Mouse (Mus musculus) forebrain, embryonic 16.5 days (tissue): ENCODE results near the gene Tmem265. TPM values are rescaled to one million over a fixed set of nuclear protein-coding genes. Genes with fewer than 3 reads are reported as not detected.

Source experiments
- ATAC-seq: fragments of 200-750 bp; cut with Nextera tagmentation; 2 replicates; pipeline ENCODE4 v1.8.0; 2017; ENCODE audit warnings: mild to moderate bottlenecking, moderate library complexity
- H3K27ac ChIP-seq: fragments of 300-500 bp; sonication (generic); 2 replicates; pipeline ENCODE4 v1.5.1; 2014; ENCODE audit warnings: low read length, control low read depth
- H3K27me3 ChIP-seq: fragments of 300-500 bp; sonication (generic); replicated peaks from 2 replicates; pipeline ENCODE4 v1.6.1; 2014; ENCODE audit warnings: low read length; ENCODE audit not compliant: control insufficient read depth, insufficient read depth
- H3K36me3 ChIP-seq: fragments of 300-500 bp; sonication (generic); 2 replicates; pipeline ENCODE4 v1.6.1; 2014; ENCODE audit not compliant: control insufficient read depth, insufficient read depth
- H3K4me1 ChIP-seq: fragments of 300-500 bp; sonication (generic); replicated peaks from 2 replicates; pipeline ENCODE4 v1.6.1; 2014; ENCODE audit warnings: low read length; ENCODE audit not compliant: control insufficient read depth, insufficient read depth
- H3K4me2 ChIP-seq: fragments of 300-500 bp; sonication (generic); 2 replicates; pipeline ENCODE4 v1.6.1; 2014; ENCODE audit warnings: mild to moderate bottlenecking, low read length, control low read depth
- H3K4me3 ChIP-seq: fragments of 300-500 bp; sonication (generic); replicated peaks from 2 replicates; pipeline ENCODE4 v1.5.1; 2014; ENCODE audit warnings: mild to moderate bottlenecking, low read length, control low read depth
- H3K9ac ChIP-seq: fragments of 300-500 bp; sonication (generic); replicated peaks from 2 replicates; pipeline ENCODE4 v1.6.1; 2014; ENCODE audit warnings: low read depth, low read length, control low read depth
- H3K9me3 ChIP-seq: fragments of 300-500 bp; sonication (generic); 2 replicates; pipeline ENCODE4 v1.6.1; 2016; ENCODE audit warnings: low read length; ENCODE audit not compliant: control insufficient read depth
- WGBS: fragments of 180-500 bp; shearing (Covaris S2); extraction: QIAGEN DNeasy Blood & Tissue Kit; methylation state at CpG from one replicate; pipeline ENCODE4 v1.1.7; 2014; 5-methylcytosine and 5-hydroxymethylcytosine counted together
- polyA plus RNA-seq: library from polyadenylated mRNA; unstranded; fragments of >200 nt; fragmentation: Nextera tagmentation; extraction: Ambion mirVana; gene quantifications from 2 replicates; pipeline ENCODE4 v1.2.1, GENCODE M21; 2015

The Tmem265 gene
- polyA plus RNA-seq, 1 experiment from 2014 or later, result 6.2 TPM

DNA sequence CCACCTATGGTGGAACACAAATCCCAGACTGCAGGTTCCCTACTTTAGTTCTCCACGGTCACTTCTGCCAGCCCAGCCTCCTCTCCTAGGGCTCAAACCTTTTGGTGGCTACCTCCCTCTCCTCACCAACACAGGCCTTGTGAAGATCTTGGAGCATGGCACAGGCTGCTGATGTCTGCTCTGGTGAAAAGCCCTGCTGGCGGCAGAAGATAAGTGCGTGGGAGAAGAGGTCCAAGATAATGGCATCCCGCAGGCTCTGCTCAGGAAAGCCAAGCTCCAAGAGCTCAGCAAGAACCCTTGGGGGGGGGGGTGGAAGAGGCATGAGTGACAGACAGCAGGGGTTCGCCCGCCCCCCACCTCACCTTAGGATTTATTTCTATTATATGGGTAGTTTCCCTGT, 25.0 kb downstream of the Tmem265 start:
- H3K4me1 ChIP-seq, result peaks cover 19% of the 10 kb centered on the region
- peaks cover 13% of the 10 kb centered on the region for H3K36me3 ChIP-seq
- WGBS, result 95% methylated on average over 6 of the region's 6 CpGs
- H3K9me3 ChIP-seq, result no peaks in the 10 kb centered on the region
- H3K4me2 ChIP-seq, result no peak overlapping the region
- no peak overlapping the region for H3K27ac ChIP-seq
- ATAC-seq, result no peak
- no peaks in the 10 kb centered on the region for H3K27me3 ChIP-seq
- H3K9ac ChIP-seq, result no peak overlapping the region
- H3K4me3 ChIP-seq, result no peak overlapping the region

DNA sequence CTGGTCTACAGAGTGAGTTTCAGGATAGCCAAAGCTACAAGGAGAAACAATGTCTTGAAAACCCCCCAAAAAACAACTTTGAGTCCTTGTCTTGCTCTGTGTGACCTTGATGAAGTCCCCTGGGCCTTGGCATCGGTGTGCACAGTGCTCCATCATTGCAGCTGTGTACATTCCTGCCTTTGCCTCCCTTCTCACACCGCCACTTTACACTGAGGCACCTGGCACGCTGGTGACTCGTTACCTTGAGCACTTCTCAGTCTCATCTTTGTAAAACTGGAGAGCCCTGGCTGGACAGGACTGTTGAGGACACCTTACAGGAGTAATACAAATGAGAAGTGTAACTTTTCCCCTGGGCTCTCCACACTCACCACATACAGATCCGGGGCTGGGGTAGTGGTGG, 26.0 kb downstream of the Tmem265 start:
- H3K9ac ChIP-seq, result no peak overlapping the region
- no peak overlapping the region for H3K27ac ChIP-seq
- H3K4me2 ChIP-seq, result peak overlapping the region; percentile 95
- no peak overlapping the region; the same call in 1 of the 2 replicates for H3K4me3 ChIP-seq
- H3K4me1 ChIP-seq, result peaks cover 19% of the 10 kb centered on the region
- no peaks in the 10 kb centered on the region for H3K9me3 ChIP-seq
- no peak for ATAC-seq
- no peaks in the 10 kb centered on the region for H3K27me3 ChIP-seq
- 70% methylated on average over 5 of the region's 5 CpGs for WGBS
- peaks cover 19% of the 10 kb centered on the region for H3K36me3 ChIP-seq

DNA sequence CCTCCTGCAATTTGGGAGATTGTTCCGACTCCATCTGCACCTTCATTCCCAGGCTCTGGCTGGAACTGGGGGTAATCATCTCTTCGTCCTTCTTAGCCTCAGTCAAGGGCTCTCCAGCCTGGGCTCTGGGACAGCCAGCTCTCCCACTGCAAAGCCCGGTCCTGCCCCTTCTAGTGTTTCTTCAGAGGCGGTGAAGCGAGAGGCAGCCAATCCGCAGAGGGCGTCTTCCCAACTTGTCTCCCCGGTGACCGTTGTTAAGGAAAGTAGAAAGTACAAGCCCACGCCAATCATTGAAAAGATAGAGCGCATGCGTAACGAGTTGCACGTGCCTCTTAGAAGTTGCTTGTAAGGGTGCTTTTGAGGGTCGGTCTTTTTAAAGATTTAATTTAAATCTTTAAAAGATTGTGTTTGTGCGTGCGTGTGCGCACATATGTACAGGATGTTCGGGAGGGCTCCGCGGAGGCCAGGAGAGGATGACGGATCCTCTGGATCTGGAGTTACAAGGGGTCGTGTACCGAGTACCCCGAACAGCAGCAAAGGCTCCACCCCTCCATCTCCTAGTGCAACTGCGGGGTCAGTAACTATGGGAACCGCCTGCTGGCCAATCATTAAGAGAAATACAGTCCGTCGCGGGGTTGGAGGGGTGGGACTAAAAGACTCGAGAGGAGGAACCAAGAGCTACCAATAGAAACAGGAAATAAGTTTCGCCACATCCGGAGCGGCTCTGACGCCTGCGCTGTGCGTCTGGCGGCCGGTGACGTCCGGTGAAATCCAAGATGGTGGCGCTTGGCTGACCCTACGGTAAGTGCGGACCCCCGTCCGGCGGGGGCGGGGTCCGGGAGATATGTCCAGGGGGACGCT, 27.1 kb downstream of the Tmem265 start, which contains the start of the genes Ccdc189 and Rnf40:
Gene Ccdc189 (minus strand): TSS at position 585 of the 861 bp plus-strand sequence.
Gene Rnf40 (plus strand): TSS at position 757 of the 861 bp plus-strand sequence.
- WGBS, result under 1% methylated on average over 50 of the region's 50 CpGs

DNA sequence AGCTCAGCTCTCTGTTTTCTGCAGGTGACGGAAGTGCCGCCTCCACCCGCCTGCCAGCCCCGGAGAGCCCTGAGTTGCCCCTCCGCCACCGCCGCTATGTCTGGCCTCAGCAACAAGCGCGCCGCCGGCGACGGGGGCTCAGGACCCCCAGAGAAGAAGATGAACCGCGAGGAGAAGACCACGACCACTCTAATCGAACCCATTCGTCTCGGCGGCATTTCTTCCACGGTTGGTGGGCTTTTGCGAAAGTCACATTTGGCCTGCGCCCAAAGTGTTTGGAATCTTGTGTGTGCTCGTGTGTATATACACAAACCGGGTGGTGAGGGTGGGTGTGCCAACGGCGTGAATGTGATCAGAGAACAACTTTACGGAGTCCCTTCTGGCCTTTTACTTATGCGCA, 27.7 kb downstream of the Tmem265 start:
- peaks cover 26% of the 10 kb centered on the region for H3K36me3 ChIP-seq
- no peaks in the 10 kb centered on the region for H3K9me3 ChIP-seq
- H3K27ac ChIP-seq, result 0 out of 2 replicates have a peak overlapping the region, but pooled peaks have one; percentile 53
- peak overlapping the region; percentile 95 for H3K4me2 ChIP-seq
- no peak for ATAC-seq
- peak overlapping the region; percentile 82 for H3K4me3 ChIP-seq
- no peaks in the 10 kb centered on the region for H3K27me3 ChIP-seq
- WGBS, result 5% methylated on average over 29 of the region's 29 CpGs
- peaks cover 19% of the 10 kb centered on the region for H3K4me1 ChIP-seq
- peak overlapping the region; percentile 84 for H3K9ac ChIP-seq

More for the DNA sequence above, 27.1 kb downstream of the Tmem265 start, which contains the start of the genes Ccdc189 and Rnf40:
- H3K4me2 ChIP-seq, result peak within 1 kb of the TSS; percentile 95
- no peaks in the 10 kb centered on the region for H3K9me3 ChIP-seq
- no peaks in the 10 kb centered on the region for H3K27me3 ChIP-seq
- ATAC-seq, result peak; percentile 97
- peak within 1 kb of the TSS; percentile 82 for H3K4me3 ChIP-seq
- H3K27ac ChIP-seq, result peak within 1 kb of the TSS; percentile 79
- H3K36me3 ChIP-seq, result peaks cover 19% of the 10 kb centered on the region
- peaks cover 19% of the 10 kb centered on the region for H3K4me1 ChIP-seq
- H3K9ac ChIP-seq, result peak within 1 kb of the TSS; percentile 84

DNA sequence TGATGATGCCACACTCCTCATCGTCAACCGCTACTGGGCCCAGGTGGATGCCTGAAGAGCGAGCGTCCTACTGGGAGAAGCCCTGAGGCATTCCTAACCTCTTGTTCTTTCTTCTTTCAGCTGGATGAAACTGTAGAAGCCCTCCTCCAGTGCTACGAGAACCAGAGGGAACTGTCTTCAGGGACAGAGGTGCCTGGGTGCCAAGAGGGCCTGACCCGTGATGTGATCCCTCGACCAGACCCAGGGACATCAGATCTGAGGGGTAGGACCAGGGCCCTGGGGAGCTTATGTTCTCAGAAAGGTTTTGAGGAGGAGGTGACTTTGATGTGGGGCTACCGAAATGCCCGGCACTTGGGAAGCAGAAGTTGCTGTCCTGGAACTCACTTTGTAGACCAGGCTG, 28.4 kb downstream of the Tmem265 start:
- H3K9ac ChIP-seq, result no peak overlapping the region
- 93% methylated on average over 9 of the region's 9 CpGs for WGBS

DNA sequence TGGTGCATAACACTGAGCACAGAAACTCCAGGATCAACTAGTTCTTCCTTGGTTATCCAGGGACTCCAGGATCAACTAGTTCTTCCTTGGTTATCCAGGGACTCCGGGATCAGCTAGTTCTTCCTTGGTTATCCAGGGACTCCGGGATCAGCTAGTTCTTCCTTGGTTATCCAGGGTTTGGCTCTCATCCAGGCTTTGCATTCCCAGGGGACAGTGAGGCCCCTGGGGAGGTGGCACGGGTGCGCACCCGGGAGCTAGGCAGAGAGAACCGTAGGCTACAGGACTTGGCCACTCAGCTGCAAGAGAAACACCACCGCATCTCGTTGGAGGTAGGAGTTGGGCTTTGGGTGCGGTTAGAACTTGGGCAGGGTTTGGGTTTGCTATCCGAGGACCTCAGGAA, 29.9 kb downstream of the Tmem265 start:
- Histone ChIP-seq H3K4me3 (no peak overlapping the region), H3K27me3 (no peaks in the 10 kb centered on the region), H3K27ac (no peak overlapping the region), H3K4me2 (no peak overlapping the region), H3K4me1 (peaks cover 19% of the 10 kb centered on the region), H3K9ac (no peak overlapping the region), H3K36me3 (peaks cover 41% of the 10 kb centered on the region), H3K9me3 (no peaks in the 10 kb centered on the region)
- no peak for ATAC-seq
- 86% methylated on average over 10 of the region's 10 CpGs for WGBS

More for the DNA sequence above, 28.4 kb downstream of the Tmem265 start:
- Histone ChIP-seq H3K4me2 (peak overlapping the region; percentile 95), H3K27me3 (no peaks in the 10 kb centered on the region), H3K36me3 (peaks cover 30% of the 10 kb centered on the region), H3K27ac (no peak overlapping the region), H3K9me3 (no peaks in the 10 kb centered on the region), H3K4me3 (peak overlapping the region; percentile 82), H3K4me1 (peaks cover 19% of the 10 kb centered on the region)
- ATAC-seq, result no peak

DNA sequence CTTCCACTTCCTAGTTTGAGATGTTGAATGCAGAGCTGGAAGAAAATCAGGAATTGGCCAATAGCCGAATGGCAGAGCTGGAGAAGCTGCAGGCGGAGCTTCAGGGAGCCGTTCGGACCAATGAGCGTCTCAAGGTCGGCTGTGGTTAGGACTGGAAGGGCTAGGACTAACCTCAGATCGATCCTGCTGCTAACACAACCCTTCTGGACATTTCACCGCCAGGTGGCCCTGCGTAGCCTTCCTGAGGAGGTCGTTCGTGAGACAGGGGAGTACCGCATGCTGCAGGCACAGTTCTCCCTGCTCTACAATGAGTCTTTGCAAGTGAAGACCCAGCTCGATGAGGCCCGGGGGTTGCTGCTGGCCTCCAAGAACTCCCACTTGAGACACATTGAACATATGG, 31.4 kb downstream of the Tmem265 start:
- ATAC-seq, result no peak
- Histone ChIP-seq H3K4me2 (no peak overlapping the region), H3K9ac (no peak overlapping the region), H3K27me3 (no peaks in the 10 kb centered on the region), H3K27ac (no peak overlapping the region), H3K36me3 (peaks cover 51% of the 10 kb centered on the region), H3K4me3 (no peak overlapping the region), H3K9me3 (no peaks in the 10 kb centered on the region), H3K4me1 (peaks cover 14% of the 10 kb centered on the region)
- 94% methylated on average over 14 of the region's 14 CpGs for WGBS

DNA sequence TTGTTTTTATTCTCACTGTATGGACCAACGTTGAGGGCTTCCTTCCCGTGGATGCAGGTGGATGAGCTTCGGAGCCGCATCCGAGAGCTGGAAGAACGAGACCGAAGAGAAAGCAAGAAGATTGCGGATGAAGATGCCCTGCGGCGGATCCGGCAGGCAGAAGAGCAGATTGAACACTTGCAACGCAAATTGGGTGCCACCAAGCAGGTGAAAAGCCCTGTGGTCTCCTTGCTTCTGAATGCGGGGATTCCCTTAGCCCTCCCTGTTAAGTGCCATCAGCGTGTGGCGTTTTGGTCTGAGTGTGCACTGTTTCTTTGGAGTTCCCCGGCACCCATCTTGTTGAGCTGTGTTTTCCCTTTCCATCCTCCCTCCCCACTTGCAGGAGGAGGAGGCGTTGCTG, 35.6 kb downstream of the Tmem265 start:
- 94% methylated on average over 17 of the region's 17 CpGs for WGBS

DNA sequence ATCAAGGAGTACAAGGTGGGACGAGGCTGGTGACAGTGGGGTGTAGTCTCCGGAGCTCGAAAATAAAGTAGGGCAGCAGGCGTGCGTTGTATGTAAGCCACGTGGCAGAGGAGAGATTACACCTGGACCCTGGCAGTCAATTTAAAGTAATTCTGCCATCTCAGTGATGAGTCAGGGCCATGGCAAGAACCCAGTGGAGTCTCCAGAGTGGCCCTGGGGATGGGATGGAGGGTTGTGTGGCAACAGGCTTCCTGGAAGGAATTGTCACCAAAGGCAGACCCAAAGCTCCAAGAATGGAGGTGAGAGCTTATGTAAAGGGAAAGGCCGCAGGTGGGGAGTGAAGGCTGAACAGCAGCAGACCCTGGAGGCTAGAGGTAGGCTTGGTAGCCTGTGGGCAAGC, 39.4 kb downstream of the Tmem265 start:
- Histone ChIP-seq H3K4me1 (no peaks in the 10 kb centered on the region), H3K27ac (no peak overlapping the region), H3K36me3 (peaks cover 32% of the 10 kb centered on the region), H3K4me3 (no peak overlapping the region), H3K4me2 (no peak overlapping the region), H3K9ac (no peak overlapping the region), H3K9me3 (no peaks in the 10 kb centered on the region), H3K27me3 (no peaks in the 10 kb centered on the region)
- 98% methylated on average over 7 of the region's 7 CpGs for WGBS
- ATAC-seq, result no peak

More for the DNA sequence above, 35.6 kb downstream of the Tmem265 start:
- no peak overlapping the region for H3K9ac ChIP-seq
- H3K27ac ChIP-seq, result no peak overlapping the region
- no peaks in the 10 kb centered on the region for H3K9me3 ChIP-seq
- no peaks in the 10 kb centered on the region for H3K4me1 ChIP-seq
- no peak overlapping the region for H3K4me2 ChIP-seq
- H3K36me3 ChIP-seq, result peaks cover 59% of the 10 kb centered on the region
- no peak for ATAC-seq
- no peak overlapping the region for H3K4me3 ChIP-seq
- H3K27me3 ChIP-seq, result no peaks in the 10 kb centered on the region
